Mouse (Mus musculus): ENCODE results near the gene Lix1. TPM values are rescaled to one million over a fixed set of nuclear protein-coding genes. Genes with fewer than 3 reads are reported as not detected.

Lix1 gene
- polyA plus RNA-seq, 1 experiment from 2014 or later = 32.7 TPM

Other genes starting within 250 kb of the Lix1 start
- gene Riok2, start 28.4 kb upstream of the Lix1 start, polyA plus RNA-seq (2015; fragmentation: Nextera tagmentation; extraction: Ambion mirVana) = 24.9 and 27.9 TPM in 2 replicates
- gene Lnpep, start 222.4 kb downstream of the Lix1 start, polyA plus RNA-seq (2015; fragmentation: Nextera tagmentation; extraction: Ambion mirVana) = 8.5 and 8.7 TPM in 2 replicates